Mouse (Mus musculus): Measurements from ENCODE around the gene Tbc1d22a. TPM values are rescaled to one million over a fixed set of nuclear protein-coding genes. Genes with fewer than 3 reads are reported as not detected.

The Tbc1d22a gene
- total and polyA plus RNA-seq, 3 experiments, result 15.1 to 21.1 TPM; not detected in 1

DNA sequence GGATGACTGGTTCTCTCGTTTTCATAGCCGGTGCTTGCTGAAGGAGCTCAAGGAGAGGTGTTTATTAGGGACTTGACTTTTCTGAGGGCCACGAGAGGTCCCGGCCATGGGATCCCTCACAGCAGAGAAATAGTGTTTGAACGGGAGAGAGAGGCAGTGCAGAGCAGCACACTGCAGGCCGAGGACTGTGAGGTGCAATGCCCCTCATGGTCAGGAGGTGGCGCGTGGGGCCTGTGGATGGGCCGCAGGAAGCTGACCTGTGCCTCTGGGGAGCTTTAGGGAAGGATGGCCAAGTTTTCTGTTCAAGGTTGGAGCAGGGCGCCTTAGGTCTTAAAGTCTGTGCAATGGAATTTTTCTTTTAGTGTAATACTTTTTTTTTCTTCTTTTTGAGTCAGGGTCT, 25.5 kb downstream of the Tbc1d22a start:
- Histone ChIP-seq H3K79me2 (ENCODE audit: control insufficient read depth, insufficient read depth, low read length, poor library complexity) (no peaks in the 10 kb centered on the region), H3K4me3 (ENCODE audit: control insufficient read depth in 1 of 2, insufficient read depth in 1 of 2, low read depth in 2 of 2, low read length in 2 of 2) (no peak overlapping the region), H3K27me3 (ENCODE audit: control insufficient read depth in 1 of 2, insufficient read depth in 2 of 2, low read length in 2 of 2) (no peaks in the 10 kb centered on the region), H3K9me3 (replicated peaks; ENCODE audit: insufficient read depth, low read length) (no peaks in the 10 kb centered on the region), H3K9ac (ENCODE audit: control insufficient read depth, low read depth, low read length, poor library complexity, severe bottlenecking) (no peak overlapping the region), H3K36me3 (ENCODE audit: control insufficient read depth in 1 of 2, insufficient read depth in 2 of 2, low read length in 2 of 2) (peaks cover 0 to under 1% of the 10 kb centered on the region in 2 experiments; a peak in 3 of 4 replicates), H3K4me1 (ENCODE audit: control insufficient read depth in 1 of 2, insufficient read depth in 2 of 2, low read length in 2 of 2) (peaks cover 0 to 1% of the 10 kb centered on the region in 2 experiments; a peak in 2 of 4 replicates), H3K27ac (ENCODE audit: control insufficient read depth, low read depth, low read length) (no peak overlapping the region)
- DNase-seq (ENCODE audit: low read depth, low spot score), result peak; percentile 41
- TF ChIP-seq RAD21 (IDR thresholded peaks at IDR 0.05; ENCODE audit: low read depth, low read length), result peak; percentile 60
- peak; percentile 48 for TF ChIP-seq SMC3 (IDR thresholded peaks at IDR 0.05; ENCODE audit: low read depth, low read length)
- no peak for TF ChIP-seq JUND (IDR thresholded peaks at IDR 0.05; ENCODE audit: low read depth, low read length)
- no peak for TF ChIP-seq CHD1 (IDR thresholded peaks at IDR 0.05; ENCODE audit: low read depth, low read length)
- peak; percentile 64 to 75 (median 67) for TF ChIP-seq CTCF (IDR thresholded peaks at IDR 0.05 in 2 of 3, conservative IDR thresholded peaks at IDR 0.05 in 1 of 3; ENCODE audit: control insufficient read depth in 1 of 3, insufficient read depth in 1 of 3, low read depth in 2 of 3, low read length in 3 of 3, poor library complexity in 1 of 3, severe bottlenecking in 1 of 3)

DNA sequence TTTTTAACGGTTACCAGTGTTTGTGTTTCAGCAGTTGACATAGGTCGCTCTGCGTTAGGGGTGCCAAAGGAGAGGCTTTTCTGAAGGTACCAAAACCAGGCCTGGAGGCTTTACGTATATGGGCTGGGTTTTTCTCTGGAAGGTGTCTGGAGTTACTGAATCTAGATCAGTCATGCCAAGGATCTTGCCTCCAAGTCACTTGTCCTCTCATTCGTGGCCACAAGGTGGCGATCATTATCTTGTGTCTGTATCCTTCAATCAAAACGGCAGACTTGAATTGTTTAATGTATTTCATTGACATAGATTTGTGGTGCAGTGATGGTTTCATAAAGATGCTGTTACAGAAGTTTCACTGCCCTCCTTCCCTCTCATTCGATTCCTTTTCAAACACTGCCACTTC, 29.4 kb downstream of the Tbc1d22a start:
- TF ChIP-seq TBP (IDR thresholded peaks at IDR 0.05; ENCODE audit: low read depth, low read length) (no peak), RAD21 (IDR thresholded peaks at IDR 0.05; ENCODE audit: low read depth, low read length) (peak; percentile 66), POLR2AphosphoS5 (IDR thresholded peaks at IDR 0.05; ENCODE audit: borderline replicate concordance, low read depth, low read length) (no peak), EP300 (IDR thresholded peaks at IDR 0.05; ENCODE audit: low read depth in 1 of 2, low read length in 2 of 2) (no peak), HCFC1 (IDR thresholded peaks at IDR 0.05; ENCODE audit: low read depth, low read length) (no peak), ZC3H11A (IDR thresholded peaks at IDR 0.05; ENCODE audit: low read depth, low read length) (0 out of 2 replicates have a peak, but pooled peaks have one; percentile 21), CTCF (IDR thresholded peaks at IDR 0.05 in 2 of 3, conservative IDR thresholded peaks at IDR 0.05 in 1 of 3; ENCODE audit: control insufficient read depth in 1 of 3, insufficient read depth in 1 of 3, low read depth in 2 of 3, low read length in 3 of 3, poor library complexity in 1 of 3, severe bottlenecking in 1 of 3) (peak; percentile 53 to 70 (median 65)), SMC3 (IDR thresholded peaks at IDR 0.05; ENCODE audit: low read depth, low read length) (peak; percentile 64), CHD2 (IDR thresholded peaks at IDR 0.05; ENCODE audit: low read length) (no peak), MAX (IDR thresholded peaks at IDR 0.05; ENCODE audit: low read length) (no peak), ZKSCAN1 (IDR thresholded peaks at IDR 0.05; ENCODE audit: low read depth, low read length) (no peak), KAT2A (conservative IDR thresholded peaks at IDR 0.05; ENCODE audit: low read depth, low read length) (no peak), RCOR1 (IDR thresholded peaks at IDR 0.05; ENCODE audit: low read depth, low read length) (no peak), ELF1 (IDR thresholded peaks at IDR 0.05; ENCODE audit: low read depth, low read length) (no peak), GATA1 (IDR thresholded peaks at IDR 0.05; ENCODE audit: low read depth, low read length) (no peak), USF2 (IDR thresholded peaks at IDR 0.05; ENCODE audit: borderline replicate concordance in 1 of 2, insufficient read depth in 1 of 2, low read depth in 1 of 2, low read length in 2 of 2) (no peak), UBTF (IDR thresholded peaks at IDR 0.05; ENCODE audit: borderline replicate concordance, insufficient read depth, low read depth, low read length) (no peak), ZNF384 (IDR thresholded peaks at IDR 0.05; ENCODE audit: low read depth, low read length) (no peak)
- Histone ChIP-seq H3K27me3 (ENCODE audit: control insufficient read depth in 1 of 2, insufficient read depth in 2 of 2, low read length in 2 of 2) (no peaks in the 10 kb centered on the region), H3K79me2 (ENCODE audit: control insufficient read depth, insufficient read depth, low read length, poor library complexity) (no peaks in the 10 kb centered on the region), H3K9me3 (replicated peaks; ENCODE audit: insufficient read depth, low read length) (no peaks in the 10 kb centered on the region), H3K36me3 (ENCODE audit: control insufficient read depth in 1 of 2, insufficient read depth in 2 of 2, low read length in 2 of 2) (no peaks in the 10 kb centered on the region; a peak in 1 of 4 replicates), H3K4me1 (ENCODE audit: control insufficient read depth in 1 of 2, insufficient read depth in 2 of 2, low read length in 2 of 2) (no peaks in the 10 kb centered on the region), H3K9ac (ENCODE audit: control insufficient read depth, low read depth, low read length, poor library complexity, severe bottlenecking) (no peak overlapping the region), H3K4me3 (ENCODE audit: control insufficient read depth in 1 of 2, insufficient read depth in 1 of 2, low read depth in 2 of 2, low read length in 2 of 2) (no peak overlapping the region), H3K27ac (ENCODE audit: control insufficient read depth, low read depth, low read length) (no peak overlapping the region)
- DNase-seq (ENCODE audit: low read depth, low spot score), result peak; percentile 70

Data from MEL (cell line).